Mouse (Mus musculus): ENCODE measurements around the gene Syde2. TPM values are rescaled to one million over a fixed set of nuclear protein-coding genes. Genes with fewer than 3 reads are reported as not detected.
A peak's percentile ranks its signal among the peaks of the same experiment; 100 is the strongest.

Gene Syde2
- polyA plus RNA-seq, 1 experiment from 2014 or later, result 0.41 TPM

GRCm38 (mm10) chr3:146017521-146017920 is 29.9 kb downstream of the Syde2 start:
- ATAC-seq (ENCODE audit: low FRiP score) (no peak), DNase-seq (ENCODE audit: low spot score) (no peak)
- H3K27me3 ChIP-seq (ENCODE audit: control insufficient read depth, insufficient read depth, low read length), result no peaks in the 10 kb centered on the region
- no peak overlapping the region for H3K4me2 ChIP-seq (replicated peaks)
- no peaks in the 10 kb centered on the region for H3K9me3 ChIP-seq (ENCODE audit: control insufficient read depth, low read length)
- no peaks in the 10 kb centered on the region for H3K4me1 ChIP-seq (replicated peaks; ENCODE audit: control insufficient read depth, insufficient read depth, low read length)
- H3K9ac ChIP-seq, result no peak overlapping the region
- H3K27ac ChIP-seq, result no peak overlapping the region
- WGBS, result 38% methylated on average over 9 of the region's 9 CpGs
- H3K36me3 ChIP-seq (replicated peaks; ENCODE audit: control insufficient read depth, insufficient read depth), result no peaks in the 10 kb centered on the region
- H3K4me3 ChIP-seq (replicated peaks; ENCODE audit: low read length), result no peak overlapping the region

- H3K4me2 ChIP-seq (replicated peaks), result no peak overlapping the region
- no peak for ATAC-seq (ENCODE audit: low FRiP score)
These were observed 34.6 kb downstream of the Syde2 start for GRCm38 (mm10) chr3:146022232-146022631.

GRCm38 (mm10) chr3:146024746-146025145 is 37.1 kb downstream of the Syde2 start:
- Histone ChIP-seq H3K4me2 (replicated peaks) (no peak overlapping the region), H3K4me1 (replicated peaks; ENCODE audit: control insufficient read depth, insufficient read depth, low read length) (no peaks in the 10 kb centered on the region), H3K9me3 (ENCODE audit: control insufficient read depth, low read length) (no peaks in the 10 kb centered on the region), H3K36me3 (replicated peaks; ENCODE audit: control insufficient read depth, insufficient read depth) (no peaks in the 10 kb centered on the region), H3K9ac (no peak overlapping the region), H3K27ac (no peak overlapping the region), H3K27me3 (ENCODE audit: control insufficient read depth, insufficient read depth, low read length) (no peaks in the 10 kb centered on the region), H3K4me3 (replicated peaks; ENCODE audit: low read length) (no peak overlapping the region)
- 89% methylated on average over 7 of the region's 7 CpGs for WGBS
- no peak for ATAC-seq (ENCODE audit: low FRiP score)
- DNase-seq (ENCODE audit: low spot score), result no peak

More at GRCm38 (mm10) chr3:146022232-146022631, 34.6 kb downstream of the Syde2 start:
- Histone ChIP-seq H3K4me3 (replicated peaks; ENCODE audit: low read length) (no peak overlapping the region), H3K27me3 (ENCODE audit: control insufficient read depth, insufficient read depth, low read length) (no peaks in the 10 kb centered on the region), H3K4me1 (replicated peaks; ENCODE audit: control insufficient read depth, insufficient read depth, low read length) (no peaks in the 10 kb centered on the region), H3K9me3 (ENCODE audit: control insufficient read depth, low read length) (no peaks in the 10 kb centered on the region), H3K9ac (no peak overlapping the region), H3K36me3 (replicated peaks; ENCODE audit: control insufficient read depth, insufficient read depth) (no peaks in the 10 kb centered on the region), H3K27ac (no peak overlapping the region)
- WGBS, result 96% methylated on average over 9 of the region's 9 CpGs
- no peak for DNase-seq (ENCODE audit: low spot score)

GRCm38 (mm10) chr3:146025499-146025898 is 37.8 kb downstream of the Syde2 start:
- Histone ChIP-seq H3K9me3 (ENCODE audit: control insufficient read depth, low read length) (no peaks in the 10 kb centered on the region), H3K27ac (no peak overlapping the region), H3K4me1 (replicated peaks; ENCODE audit: control insufficient read depth, insufficient read depth, low read length) (0 out of 2 replicates have a peak, but pooled peaks cover 6% of the 10 kb centered on the region), H3K4me3 (replicated peaks; ENCODE audit: low read length) (no peak overlapping the region), H3K4me2 (replicated peaks) (no peak overlapping the region), H3K36me3 (replicated peaks; ENCODE audit: control insufficient read depth, insufficient read depth) (no peaks in the 10 kb centered on the region), H3K27me3 (ENCODE audit: control insufficient read depth, insufficient read depth, low read length) (no peaks in the 10 kb centered on the region), H3K9ac (no peak overlapping the region)
- ATAC-seq (ENCODE audit: low FRiP score), result no peak
- DNase-seq (ENCODE audit: low spot score), result no peak
- 94% methylated on average over 6 of the region's 6 CpGs for WGBS

GRCm38 (mm10) chr3:146027116-146027515 is 39.4 kb downstream of the Syde2 start:
- Histone ChIP-seq H3K9ac (no peak overlapping the region), H3K4me1 (replicated peaks; ENCODE audit: control insufficient read depth, insufficient read depth, low read length) (0 out of 2 replicates have a peak, but pooled peaks cover 8% of the 10 kb centered on the region), H3K4me3 (replicated peaks; ENCODE audit: low read length) (no peak overlapping the region), H3K36me3 (replicated peaks; ENCODE audit: control insufficient read depth, insufficient read depth) (no peaks in the 10 kb centered on the region), H3K27me3 (ENCODE audit: control insufficient read depth, insufficient read depth, low read length) (no peaks in the 10 kb centered on the region), H3K9me3 (ENCODE audit: control insufficient read depth, low read length) (no peaks in the 10 kb centered on the region), H3K4me2 (replicated peaks) (no peak overlapping the region), H3K27ac (no peak overlapping the region)
- ATAC-seq (ENCODE audit: low FRiP score) (no peak), DNase-seq (ENCODE audit: low spot score) (no peak)
- 49% methylated on average over 6 of the region's 6 CpGs for WGBS

GRCm38 (mm10) chr3:146028406-146028805 is 40.7 kb downstream of the Syde2 start:
- 75% methylated on average over 2 of the region's 2 CpGs for WGBS
- Histone ChIP-seq H3K27me3 (ENCODE audit: control insufficient read depth, insufficient read depth, low read length) (no peaks in the 10 kb centered on the region), H3K4me1 (replicated peaks; ENCODE audit: control insufficient read depth, insufficient read depth, low read length) (0 out of 2 replicates have a peak, but pooled peaks cover 8% of the 10 kb centered on the region), H3K36me3 (replicated peaks; ENCODE audit: control insufficient read depth, insufficient read depth) (no peaks in the 10 kb centered on the region), H3K9me3 (ENCODE audit: control insufficient read depth, low read length) (no peaks in the 10 kb centered on the region), H3K9ac (no peak overlapping the region), H3K4me2 (replicated peaks) (no peak overlapping the region), H3K4me3 (replicated peaks; ENCODE audit: low read length) (no peak overlapping the region), H3K27ac (no peak overlapping the region)
- ATAC-seq (ENCODE audit: low FRiP score) (no peak), DNase-seq (ENCODE audit: low spot score) (no peak)

GRCm38 (mm10) chr3:146029234-146029633 is 41.6 kb downstream of the Syde2 start:
- DNase-seq (ENCODE audit: low spot score) (no peak), ATAC-seq (ENCODE audit: low FRiP score) (no peak)
- H3K4me2 ChIP-seq (replicated peaks), result no peak overlapping the region
- no peak overlapping the region for H3K9ac ChIP-seq
- 0 out of 2 replicates have a peak, but pooled peaks cover 8% of the 10 kb centered on the region for H3K4me1 ChIP-seq (replicated peaks; ENCODE audit: control insufficient read depth, insufficient read depth, low read length)
- no peak overlapping the region for H3K4me3 ChIP-seq (replicated peaks; ENCODE audit: low read length)
- H3K36me3 ChIP-seq (replicated peaks; ENCODE audit: control insufficient read depth, insufficient read depth), result no peaks in the 10 kb centered on the region
- H3K27ac ChIP-seq, result no peak overlapping the region
- WGBS, result 85% methylated on average over 3 of the region's 3 CpGs
- no peaks in the 10 kb centered on the region for H3K27me3 ChIP-seq (ENCODE audit: control insufficient read depth, insufficient read depth, low read length)
- H3K9me3 ChIP-seq (ENCODE audit: control insufficient read depth, low read length), result no peaks in the 10 kb centered on the region

GRCm38 (mm10) chr3:146030255-146030836 is 42.7 kb downstream of the Syde2 start:
- H3K4me3 ChIP-seq (replicated peaks; ENCODE audit: low read length), result no peak overlapping the region
- WGBS, result 17% methylated on average over 5 of the region's 5 CpGs
- DNase-seq (ENCODE audit: low spot score) (no peak), ATAC-seq (ENCODE audit: low FRiP score) (no peak)
- 0 out of 2 replicates have a peak, but pooled peaks cover 8% of the 10 kb centered on the region for H3K4me1 ChIP-seq (replicated peaks; ENCODE audit: control insufficient read depth, insufficient read depth, low read length)
- no peak overlapping the region for H3K27ac ChIP-seq
- H3K27me3 ChIP-seq (ENCODE audit: control insufficient read depth, insufficient read depth, low read length), result no peaks in the 10 kb centered on the region
- no peak overlapping the region for H3K4me2 ChIP-seq (replicated peaks)
- H3K36me3 ChIP-seq (replicated peaks; ENCODE audit: control insufficient read depth, insufficient read depth), result no peaks in the 10 kb centered on the region
- H3K9me3 ChIP-seq (ENCODE audit: control insufficient read depth, low read length), result no peaks in the 10 kb centered on the region
- 0 out of 2 replicates have a peak overlapping the region, but pooled peaks have one; percentile 24 for H3K9ac ChIP-seq

- 91% methylated on average over 5 of the region's 5 CpGs for WGBS
- no peak for DNase-seq (ENCODE audit: low spot score)
- H3K36me3 ChIP-seq (replicated peaks; ENCODE audit: control insufficient read depth, insufficient read depth), result no peaks in the 10 kb centered on the region
- no peak overlapping the region for H3K9ac ChIP-seq
- H3K4me1 ChIP-seq (replicated peaks; ENCODE audit: control insufficient read depth, insufficient read depth, low read length), result peaks cover 8% of the 10 kb centered on the region; the same call in 1 of the 2 replicates
- H3K4me2 ChIP-seq (replicated peaks), result no peak overlapping the region
- no peaks in the 10 kb centered on the region for H3K27me3 ChIP-seq (ENCODE audit: control insufficient read depth, insufficient read depth, low read length)
- no peaks in the 10 kb centered on the region for H3K9me3 ChIP-seq (ENCODE audit: control insufficient read depth, low read length)
- H3K27ac ChIP-seq, result no peak overlapping the region
- no peak for ATAC-seq (ENCODE audit: low FRiP score)
- no peak overlapping the region for H3K4me3 ChIP-seq (replicated peaks; ENCODE audit: low read length)
These were observed 45.3 kb downstream of the Syde2 start for GRCm38 (mm10) chr3:146032976-146033375.
